Mouse (Mus musculus) adrenal gland, postnatal 10 days (tissue): Measurements from ENCODE around the gene Hnrnpr. TPM values are rescaled to one million over a fixed set of nuclear protein-coding genes. Genes with fewer than 3 reads are reported as not detected.

Source experiments
- DNase-seq: peaks from one replicate; pipeline ENCODE4 v3.0.0; 2021; ENCODE audit warnings: mixed read lengths
- long read RNA-seq, 2 experiments: library from polyadenylated mRNA; stranded (forward); transcript quantifications; one replicate each; pipeline ENCODE4 v2.0.0; 2021
- total RNA-seq, 2 experiments: library from RNA; stranded (reverse); gene quantifications; 2 replicates each; pipeline ENCODE4 v1.2.3; 2021

Gene Hnrnpr
- 10 to 100 TPM; 67.4 to 94.7 TPM for total RNA-seq
- long read RNA-seq, experiment 1, full-length matches to known transcripts, result 86 of 113 reads
- long read RNA-seq, experiment 1, partial matches to known transcripts, result 16 of 113 reads
- long read RNA-seq, experiment 1, other reads (novel, unspliced or antisense), result 11 of 113 reads
- long read RNA-seq, experiment 2, full-length matches to known transcripts, result 64 of 70 reads
- long read RNA-seq, experiment 2, partial matches to known transcripts, result 2 of 70 reads
- long read RNA-seq, experiment 2, other reads (novel, unspliced or antisense), result 4 of 70 reads

- DNase-seq, result peak; percentile 100
These were observed at the start of gene Hnrnpr for GRCm38 (mm10) chr4:136310229-136311041. TSS of gene Hnrnpr (plus strand) at chr4:136310942.

- no peak for DNase-seq
These were observed 48.8 kb upstream of the Hnrnpr start for GRCm38 (mm10) chr4:136261912-136262311.

GRCm38 (mm10) chr4:136263555-136263954 is 47.2 kb upstream of the Hnrnpr start:
- DNase-seq, result no peak

GRCm38 (mm10) chr4:136266716-136267343 is 43.9 kb upstream of the Hnrnpr start:
- DNase-seq, result no peak

GRCm38 (mm10) chr4:136268912-136269311 is 41.8 kb upstream of the Hnrnpr start:
- no peak for DNase-seq

- DNase-seq, result no peak
These were observed 40.1 kb upstream of the Hnrnpr start for GRCm38 (mm10) chr4:136270648-136271047.

GRCm38 (mm10) chr4:136281097-136281496 is 29.6 kb upstream of the Hnrnpr start:
- no peak for DNase-seq

GRCm38 (mm10) chr4:136281611-136282010 is 29.1 kb upstream of the Hnrnpr start:
- DNase-seq, result no peak

GRCm38 (mm10) chr4:136282621-136283480 is 27.9 kb upstream of the Hnrnpr start:
- DNase-seq, result peak; percentile 38

- no peak for DNase-seq
These were observed 27.0 kb upstream of the Hnrnpr start for GRCm38 (mm10) chr4:136283783-136284182.

GRCm38 (mm10) chr4:136284455-136284854 is 26.3 kb upstream of the Hnrnpr start, which contains the start of gene Zfp46:
TSS of gene Zfp46 (plus strand) at chr4:136284683.
- peak; percentile 83 for DNase-seq

GRCm38 (mm10) chr4:136284891-136285290 is 25.9 kb upstream of the Hnrnpr start:
- DNase-seq, result peak; percentile 26

GRCm38 (mm10) chr4:136285348-136285810 is 25.4 kb upstream of the Hnrnpr start:
- peak; percentile 94 for DNase-seq

- DNase-seq, result peak; percentile 96
These were observed 24.9 kb upstream of the Hnrnpr start for GRCm38 (mm10) chr4:136285811-136286371.

GRCm38 (mm10) chr4:136289918-136290780 is 20.6 kb upstream of the Hnrnpr start:
- DNase-seq, result no peak

- DNase-seq, result no peak
These were observed 19.8 kb upstream of the Hnrnpr start for GRCm38 (mm10) chr4:136290781-136291595.

GRCm38 (mm10) chr4:136291692-136292091 is 19.1 kb upstream of the Hnrnpr start:
- no peak for DNase-seq

GRCm38 (mm10) chr4:136295941-136296340 is 14.8 kb upstream of the Hnrnpr start:
- no peak for DNase-seq

GRCm38 (mm10) chr4:136302462-136302861 is 8.3 kb upstream of the Hnrnpr start:
- no peak for DNase-seq

GRCm38 (mm10) chr4:136304181-136304580 is 6.6 kb upstream of the Hnrnpr start:
- DNase-seq, result no peak
